Mouse (Mus musculus): Measurements from ENCODE around the gene Olfr1218.

DNA sequence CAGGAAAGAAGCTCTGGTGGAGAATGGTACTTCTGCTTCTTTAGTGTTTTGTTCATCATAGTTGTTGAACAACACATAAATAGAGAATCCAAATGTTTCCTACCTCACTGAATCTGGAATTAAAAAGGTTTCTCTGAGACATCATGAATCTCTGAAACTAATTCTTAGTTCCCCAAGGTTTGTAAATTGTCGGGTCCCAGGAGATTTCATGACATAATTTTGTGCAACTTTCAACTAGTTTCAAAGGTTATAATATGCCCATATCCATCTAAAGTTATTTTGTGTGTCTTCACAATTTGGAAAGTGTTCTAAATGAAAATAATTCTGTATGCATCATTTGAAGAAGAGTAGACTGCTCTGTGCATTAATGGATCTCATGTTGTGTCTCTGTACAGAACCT, 42.7 kb downstream of the Olfr1218 start, which contains the start of gene Olfr1216:
- no peak for TF ChIP-seq GATA1 (IDR thresholded peaks at IDR 0.05; ENCODE audit: borderline replicate concordance, low read length)
- TF ChIP-seq CTCF (IDR thresholded peaks at IDR 0.05; ENCODE audit: low read depth, low read length): no peak

All from G1E (cell line).